Mouse (Mus musculus) hindbrain, embryonic 13.5 days (tissue): ENCODE data around the gene Fam107b. TPM values are rescaled to one million over a fixed set of nuclear protein-coding genes. Genes with fewer than 3 reads are reported as not detected.

Experiments used
- ATAC-seq: fragments of 200-750 bp; cut with Nextera tagmentation; 2 replicates; pipeline ENCODE4 v1.8.0; 2017; ENCODE audit warnings: moderate TSS enrichment; ENCODE audit not compliant: low FRiP score
- H3K27ac ChIP-seq: fragments of 300-500 bp; sonication (generic); 2 replicates; pipeline ENCODE4 v1.5.1; 2015; ENCODE audit warnings: inconsistent platforms, mild to moderate bottlenecking, moderate library complexity
- H3K27me3 ChIP-seq: fragments of 300-500 bp; sonication (generic); 2 replicates; pipeline ENCODE4 v1.6.1; 2015; ENCODE audit warnings: mild to moderate bottlenecking, inconsistent platforms
- H3K36me3 ChIP-seq: fragments of 300-500 bp; sonication (generic); 2 replicates; pipeline ENCODE4 v1.6.1; 2015; ENCODE audit warnings: mild to moderate bottlenecking, inconsistent platforms
- H3K4me1 ChIP-seq: fragments of 300-500 bp; sonication (generic); replicated peaks from 2 replicates; pipeline ENCODE4 v1.6.1; 2015; ENCODE audit warnings: inconsistent platforms
- H3K4me2 ChIP-seq: fragments of 300-500 bp; sonication (generic); 2 replicates; pipeline ENCODE4 v1.6.1; 2015; ENCODE audit warnings: inconsistent platforms, mild to moderate bottlenecking, moderate library complexity
- H3K4me3 ChIP-seq: fragments of 300-500 bp; sonication (generic); 2 replicates; pipeline ENCODE4 v1.5.1; 2015; ENCODE audit warnings: mild to moderate bottlenecking, inconsistent platforms
- H3K9ac ChIP-seq: fragments of 300-500 bp; sonication (generic); 2 replicates; pipeline ENCODE4 v1.6.1; 2015; ENCODE audit warnings: mild to moderate bottlenecking, inconsistent platforms
- H3K9me3 ChIP-seq: fragments of 300-500 bp; sonication (generic); 2 replicates; pipeline ENCODE4 v1.6.1; 2016; ENCODE audit warnings: inconsistent platforms
- WGBS: fragments of 180-500 bp; shearing (Covaris S2); methylation state at CpG from one replicate; pipeline ENCODE4 v1.1.7; 2015; 5-methylcytosine and 5-hydroxymethylcytosine counted together
- polyA plus RNA-seq: library from polyadenylated mRNA; unstranded; fragments of >200 nt; fragmentation: Nextera tagmentation; extraction: Ambion mirVana; gene quantifications from 2 replicates; pipeline ENCODE4 v1.2.1, GENCODE M21; 2015

The Fam107b gene
- polyA plus RNA-seq, 1 experiment from 2014 or later: 37.5 TPM

DNA sequence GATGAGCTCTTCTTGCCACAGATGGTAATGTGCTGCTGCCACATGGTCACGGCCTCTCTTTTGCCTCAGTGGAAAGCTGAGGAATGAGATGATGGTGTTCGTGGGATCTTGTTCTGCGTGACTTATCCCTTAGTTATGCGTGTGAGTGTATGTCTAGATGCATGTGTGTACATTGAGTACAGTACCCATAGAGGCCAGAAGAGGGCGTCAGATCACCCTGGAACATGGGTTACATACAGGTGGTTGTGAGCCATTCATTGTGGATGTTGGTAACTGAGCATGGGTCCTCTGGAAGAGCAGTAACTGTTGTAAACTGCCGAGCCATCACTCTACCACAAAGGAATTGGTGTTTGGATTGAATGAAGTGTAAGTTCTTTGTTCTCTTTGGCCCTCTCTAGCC, 188.1 kb downstream of the Fam107b start:
- Histone ChIP-seq H3K27me3 (no peaks in the 10 kb centered on the region), H3K4me2 (no peak overlapping the region), H3K9ac (no peak overlapping the region), H3K36me3 (no peaks in the 10 kb centered on the region), H3K9me3 (no peaks in the 10 kb centered on the region), H3K27ac (no peak overlapping the region), H3K4me1 (peaks cover 44% of the 10 kb centered on the region), H3K4me3 (no peak overlapping the region)
- 92% methylated on average over 6 of the region's 6 CpGs for WGBS
- no peak for ATAC-seq

DNA sequence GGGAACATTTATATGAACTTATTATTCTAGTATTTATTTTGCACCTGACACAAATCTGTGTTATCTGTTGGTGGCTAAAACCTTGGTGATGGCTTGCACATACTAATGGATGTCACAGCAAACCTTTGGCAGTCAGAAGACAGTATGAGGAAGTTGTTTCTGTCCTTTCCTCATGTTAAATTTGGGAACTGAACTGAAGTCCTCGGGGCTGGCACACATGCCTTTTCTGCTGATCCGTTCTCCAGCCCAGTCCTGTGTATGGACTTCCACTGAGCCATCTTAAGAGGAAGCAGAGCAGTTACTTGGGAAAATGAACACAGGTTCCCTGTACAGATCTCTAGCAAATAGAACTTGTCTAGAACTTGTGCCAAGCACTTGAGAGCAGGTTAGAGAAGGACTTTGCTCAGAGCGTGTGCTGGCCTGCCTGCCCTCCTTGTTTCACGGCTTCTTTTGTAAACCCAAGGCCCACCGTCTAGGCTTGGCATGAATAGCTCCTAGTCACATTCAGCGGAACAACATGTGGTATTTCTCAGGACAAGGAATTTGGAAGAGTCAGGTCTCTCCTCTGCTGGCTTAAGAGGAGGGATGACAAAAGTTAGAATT, 190.0 kb downstream of the Fam107b start:
- peaks cover 33% of the 10 kb centered on the region for H3K4me1 ChIP-seq
- ATAC-seq: no peak
- 73% methylated on average over 6 of the region's 6 CpGs for WGBS
- H3K4me3 ChIP-seq: no peak overlapping the region
- H3K36me3 ChIP-seq: no peaks in the 10 kb centered on the region
- H3K9ac ChIP-seq: no peak overlapping the region
- no peaks in the 10 kb centered on the region for H3K9me3 ChIP-seq
- H3K27me3 ChIP-seq: no peaks in the 10 kb centered on the region
- H3K27ac ChIP-seq: no peak overlapping the region
- H3K4me2 ChIP-seq: no peak overlapping the region

DNA sequence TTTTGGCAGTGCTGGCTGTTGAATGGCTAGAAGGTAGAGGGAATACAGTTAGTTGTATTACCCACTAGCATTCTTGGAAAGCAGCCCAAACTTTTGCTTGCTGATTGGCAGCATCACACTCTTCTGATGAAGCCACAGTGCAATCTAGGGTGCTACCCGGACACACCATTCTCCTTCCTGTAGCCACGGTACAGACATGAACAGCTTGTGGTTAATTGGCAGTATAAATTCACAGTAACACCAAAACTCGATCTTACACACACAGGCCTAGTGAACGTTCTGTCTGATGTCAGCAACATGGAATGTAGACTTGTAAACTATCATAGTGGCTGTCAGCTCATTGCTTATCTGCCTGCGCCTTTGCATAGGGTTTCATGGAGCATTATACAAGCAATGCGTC, 193.8 kb downstream of the Fam107b start:
- Histone ChIP-seq H3K4me3 (no peak overlapping the region), H3K4me2 (no peak overlapping the region), H3K27me3 (no peaks in the 10 kb centered on the region), H3K27ac (no peak overlapping the region), H3K9ac (no peak overlapping the region), H3K36me3 (no peaks in the 10 kb centered on the region), H3K9me3 (no peaks in the 10 kb centered on the region), H3K4me1 (peaks cover 14% of the 10 kb centered on the region; the same call in 1 of the 2 replicates)
- WGBS: 82% methylated on average over 6 of the region's 6 CpGs
- ATAC-seq: no peak

DNA sequence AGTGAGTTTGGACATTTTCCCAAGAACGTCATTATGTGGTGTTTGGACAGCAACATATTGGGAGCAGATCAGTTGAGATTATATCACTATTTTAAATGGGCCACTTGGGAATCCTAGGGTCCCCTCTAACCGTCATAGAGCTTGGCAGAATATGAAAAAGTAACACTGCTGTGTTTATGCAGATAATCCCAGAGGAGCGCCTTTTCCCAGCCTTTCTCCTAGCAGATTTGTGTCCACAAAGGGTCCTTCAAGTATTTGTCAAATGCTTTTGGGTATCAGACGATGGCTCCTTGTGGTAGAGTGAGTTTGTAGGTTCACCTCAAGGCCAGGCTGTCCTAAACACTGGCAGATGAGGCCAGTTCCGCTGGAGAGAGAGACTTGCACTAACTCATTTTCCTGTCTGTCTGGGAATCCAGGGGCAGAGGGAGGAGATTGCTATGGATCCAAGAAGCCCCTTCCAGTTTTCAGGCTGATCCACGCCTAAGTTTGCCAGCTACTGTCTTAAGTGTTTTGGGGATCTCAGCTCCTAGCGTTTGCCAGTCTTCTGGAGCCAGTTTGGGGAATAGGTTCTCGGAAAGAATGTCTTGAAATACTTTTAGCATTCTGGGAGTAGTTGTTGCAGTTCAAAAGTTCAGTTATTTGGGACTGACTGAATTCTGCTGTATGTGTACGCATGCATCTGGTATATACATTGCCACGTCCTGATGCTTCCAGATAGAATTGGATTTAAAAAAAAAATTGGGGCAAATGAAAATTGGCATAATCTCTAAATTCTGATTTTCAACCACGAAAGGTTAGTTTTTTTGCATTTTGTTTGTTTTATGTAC, 195.9 kb downstream of the Fam107b start:
- H3K4me1 ChIP-seq: peaks cover 16% of the 10 kb centered on the region; the same call in 1 of the 2 replicates
- no peak overlapping the region for H3K4me2 ChIP-seq
- no peak overlapping the region for H3K27ac ChIP-seq
- no peak overlapping the region for H3K9ac ChIP-seq
- no peak overlapping the region for H3K4me3 ChIP-seq
- H3K36me3 ChIP-seq: no peaks in the 10 kb centered on the region
- no peaks in the 10 kb centered on the region for H3K9me3 ChIP-seq
- H3K27me3 ChIP-seq: no peaks in the 10 kb centered on the region
- WGBS: 77% methylated on average over 11 of the region's 11 CpGs
- ATAC-seq: no peak

DNA sequence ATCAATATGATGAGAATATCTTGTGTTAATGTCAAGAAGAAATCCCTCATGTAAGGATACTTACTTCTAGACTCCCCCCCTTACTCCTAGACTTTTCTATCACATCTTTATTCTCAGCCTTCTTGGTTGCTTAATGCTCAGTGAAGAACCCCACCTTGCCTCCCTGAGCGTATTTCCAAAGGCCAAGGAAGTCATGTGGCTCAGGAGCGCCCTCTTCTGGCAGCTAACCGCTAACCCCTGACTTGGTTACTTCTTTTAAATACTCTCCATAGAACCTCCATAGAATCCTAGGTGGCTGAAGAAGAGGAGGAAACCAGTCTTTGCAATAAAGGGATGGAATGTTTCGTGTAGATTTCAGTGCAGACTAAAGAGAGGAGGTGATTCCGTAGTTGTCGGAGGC, 199.0 kb downstream of the Fam107b start:
- 31% methylated on average over 6 of the region's 6 CpGs for WGBS
- Histone ChIP-seq H3K4me3 (no peak overlapping the region), H3K9ac (no peak overlapping the region), H3K27ac (no peak overlapping the region), H3K36me3 (no peaks in the 10 kb centered on the region), H3K4me2 (no peak overlapping the region), H3K4me1 (0 out of 2 replicates have a peak, but pooled peaks cover 2% of the 10 kb centered on the region), H3K27me3 (no peaks in the 10 kb centered on the region), H3K9me3 (no peaks in the 10 kb centered on the region)
- ATAC-seq: peak; percentile 39; the same call in 1 of the 2 replicates

DNA sequence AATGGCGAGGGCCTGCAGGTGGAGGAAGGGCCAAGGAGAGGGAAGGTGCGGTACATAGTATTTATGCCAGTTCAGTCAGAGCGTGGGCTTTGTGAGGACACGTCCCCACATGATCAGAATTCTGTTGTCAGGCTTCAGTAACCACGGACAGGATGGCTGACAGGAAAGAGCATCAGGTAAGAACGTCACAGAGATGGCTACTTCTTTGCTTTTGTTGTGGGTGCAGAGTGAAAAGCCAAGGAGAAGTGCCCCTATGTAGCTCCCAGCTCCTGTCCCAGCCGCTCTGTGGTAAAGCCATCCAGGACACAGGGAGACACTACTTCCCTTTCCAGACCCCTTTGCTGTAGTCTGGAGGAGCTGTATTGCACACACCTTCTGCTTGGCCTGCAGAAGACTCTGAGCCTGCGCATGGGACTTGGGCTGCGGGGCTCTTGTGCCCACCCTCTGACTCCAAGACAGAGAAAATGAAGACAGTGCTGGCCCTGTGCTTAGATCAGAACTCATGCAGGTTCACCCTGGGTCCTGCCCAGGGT, 199.6 kb downstream of the Fam107b start:
- ATAC-seq: no peak
- 0 out of 2 replicates have a peak, but pooled peaks cover 2% of the 10 kb centered on the region for H3K4me1 ChIP-seq
- H3K4me3 ChIP-seq: no peak overlapping the region
- 85% methylated on average over 9 of the region's 9 CpGs for WGBS
- 0 out of 2 replicates have a peak overlapping the region, but pooled peaks have one; percentile 0 for H3K9ac ChIP-seq
- peaks cover 2% of the 10 kb centered on the region; the same call in 1 of the 2 replicates for H3K36me3 ChIP-seq
- no peaks in the 10 kb centered on the region for H3K9me3 ChIP-seq
- H3K27me3 ChIP-seq: no peaks in the 10 kb centered on the region
- H3K4me2 ChIP-seq: no peak overlapping the region
- no peak overlapping the region for H3K27ac ChIP-seq

DNA sequence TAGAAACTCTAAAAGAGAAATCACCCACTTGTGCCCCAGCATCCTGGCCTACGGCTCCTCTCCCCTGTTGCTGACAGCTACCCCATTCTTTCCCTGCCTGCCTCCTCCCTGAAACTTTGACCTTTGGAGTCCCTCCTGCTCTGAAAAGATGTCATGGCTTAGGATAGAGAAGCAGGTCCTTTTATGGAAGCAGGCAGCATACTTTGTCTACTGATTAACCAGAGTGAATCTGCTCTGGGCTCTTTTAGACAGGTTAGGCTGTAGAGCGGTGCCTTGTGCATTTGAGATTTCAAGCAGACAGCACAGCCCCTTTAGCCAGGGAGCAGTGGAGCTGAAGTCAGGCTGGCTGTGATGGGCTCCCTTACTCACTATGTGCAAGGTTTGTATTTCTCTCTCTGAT, 200.1 kb downstream of the Fam107b start:
- Histone ChIP-seq H3K4me1 (0 out of 2 replicates have a peak, but pooled peaks cover 2% of the 10 kb centered on the region), H3K9ac (0 out of 2 replicates have a peak overlapping the region, but pooled peaks have one; percentile 0), H3K27ac (no peak overlapping the region), H3K4me3 (no peak overlapping the region), H3K9me3 (no peaks in the 10 kb centered on the region), H3K36me3 (peaks cover 4% of the 10 kb centered on the region; the same call in 1 of the 2 replicates), H3K27me3 (no peaks in the 10 kb centered on the region), H3K4me2 (no peak overlapping the region)
- 56% methylated on average over 2 of the region's 2 CpGs for WGBS
- no peak for ATAC-seq

DNA sequence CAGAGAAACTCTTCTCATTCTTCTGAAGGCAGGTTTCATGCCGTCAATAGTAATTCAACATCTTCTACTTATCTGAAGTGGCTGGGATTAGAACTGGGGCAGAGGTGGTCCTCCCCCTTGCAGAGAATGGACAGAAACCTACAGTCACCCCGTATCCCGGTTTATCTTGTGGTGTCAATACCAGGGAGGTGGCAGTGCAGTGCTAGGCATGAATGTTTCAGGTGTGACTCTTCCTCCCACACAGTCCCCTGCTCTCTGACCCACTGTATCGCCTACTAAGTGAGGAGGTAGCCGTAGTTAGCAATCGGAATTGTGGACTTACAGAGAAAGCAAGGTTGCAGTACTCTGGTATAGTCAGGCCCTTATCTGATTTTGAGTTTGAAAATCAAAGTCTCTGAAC, 201.2 kb downstream of the Fam107b start:
- no peak for ATAC-seq
- no peaks in the 10 kb centered on the region for H3K27me3 ChIP-seq
- H3K4me3 ChIP-seq: no peak overlapping the region
- H3K36me3 ChIP-seq: peaks cover 4% of the 10 kb centered on the region; the same call in 1 of the 2 replicates
- no peak overlapping the region for H3K4me2 ChIP-seq
- H3K4me1 ChIP-seq: 0 out of 2 replicates have a peak, but pooled peaks cover 2% of the 10 kb centered on the region
- no peak overlapping the region for H3K9ac ChIP-seq
- H3K27ac ChIP-seq: no peak overlapping the region
- 94% methylated on average over 6 of the region's 6 CpGs for WGBS
- no peaks in the 10 kb centered on the region for H3K9me3 ChIP-seq

DNA sequence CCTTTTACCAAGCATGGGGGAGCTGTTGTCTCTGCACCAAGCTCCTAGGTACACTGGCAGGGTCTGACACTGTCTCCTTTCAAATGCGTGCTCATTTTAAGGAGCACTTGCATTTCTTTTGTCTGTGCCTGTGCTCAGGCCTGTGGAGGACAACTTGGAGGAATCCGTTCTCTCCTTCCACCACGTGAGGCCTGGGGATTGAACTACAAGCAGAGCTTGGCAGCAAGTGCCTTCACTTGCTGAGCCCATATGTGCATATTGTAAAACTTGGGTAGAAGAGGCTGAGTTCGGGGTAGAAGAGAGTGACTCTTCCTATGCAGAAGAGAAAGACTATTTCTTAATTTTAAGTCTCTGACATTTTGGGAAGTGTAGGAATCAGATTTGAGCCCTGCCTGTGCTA, 202.8 kb downstream of the Fam107b start:
- Histone ChIP-seq H3K4me1 (0 out of 2 replicates have a peak, but pooled peaks cover 2% of the 10 kb centered on the region), H3K4me3 (no peak overlapping the region), H3K9ac (no peak overlapping the region), H3K4me2 (no peak overlapping the region), H3K27ac (no peak overlapping the region), H3K27me3 (no peaks in the 10 kb centered on the region), H3K36me3 (peaks cover 7% of the 10 kb centered on the region), H3K9me3 (no peaks in the 10 kb centered on the region)
- no peak for ATAC-seq
- 53% methylated on average over 4 of the region's 4 CpGs for WGBS

DNA sequence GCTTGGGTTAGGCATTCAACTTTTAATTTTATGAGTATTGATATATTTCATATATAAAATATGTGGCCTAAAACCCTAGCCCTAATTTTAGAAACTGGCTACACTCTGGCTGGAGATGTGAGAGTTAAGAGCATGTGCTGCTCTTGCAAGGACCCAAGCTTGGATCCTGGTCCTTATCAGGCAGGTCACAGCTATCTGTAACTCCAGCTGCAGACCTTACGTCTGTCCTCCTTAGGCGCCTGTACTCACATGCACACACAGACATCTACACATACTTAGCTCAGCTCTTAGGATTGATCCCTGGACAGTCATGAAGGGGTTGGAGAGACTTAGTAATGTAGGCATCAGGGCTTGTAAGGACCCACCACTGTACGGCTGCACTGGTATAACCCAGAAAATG, 205.3 kb downstream of the Fam107b start:
- ATAC-seq: no peak
- WGBS: 97% methylated on average over 3 of the region's 3 CpGs
- Histone ChIP-seq H3K27me3 (no peaks in the 10 kb centered on the region), H3K9me3 (no peaks in the 10 kb centered on the region), H3K27ac (no peak overlapping the region), H3K4me3 (no peak overlapping the region), H3K36me3 (peaks cover 30% of the 10 kb centered on the region), H3K9ac (no peak overlapping the region), H3K4me1 (no peaks in the 10 kb centered on the region), H3K4me2 (no peak overlapping the region)

DNA sequence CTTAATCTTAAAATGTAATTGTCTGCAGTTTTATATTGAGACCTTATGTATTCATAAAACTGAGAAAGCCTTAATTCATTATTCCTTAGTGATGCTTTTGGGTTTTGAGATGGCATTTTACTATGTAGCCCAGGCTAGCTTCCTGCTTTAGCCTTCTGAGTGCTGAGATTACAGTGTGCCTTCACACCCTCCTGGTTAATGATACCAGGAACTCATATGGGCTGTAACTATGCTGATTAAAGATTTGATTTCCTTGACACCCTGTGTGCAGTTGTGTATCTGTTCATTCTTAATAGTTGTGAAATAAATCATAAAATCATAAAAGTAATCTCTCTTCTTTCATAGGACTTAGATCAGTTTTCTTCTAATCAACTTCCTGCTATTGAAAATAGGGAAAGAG, 205.8 kb downstream of the Fam107b start:
- Histone ChIP-seq H3K9ac (no peak overlapping the region), H3K4me3 (no peak overlapping the region), H3K4me2 (no peak overlapping the region), H3K9me3 (no peaks in the 10 kb centered on the region), H3K4me1 (no peaks in the 10 kb centered on the region), H3K27ac (no peak overlapping the region), H3K27me3 (no peaks in the 10 kb centered on the region), H3K36me3 (peaks cover 33% of the 10 kb centered on the region)
- no peak for ATAC-seq

DNA sequence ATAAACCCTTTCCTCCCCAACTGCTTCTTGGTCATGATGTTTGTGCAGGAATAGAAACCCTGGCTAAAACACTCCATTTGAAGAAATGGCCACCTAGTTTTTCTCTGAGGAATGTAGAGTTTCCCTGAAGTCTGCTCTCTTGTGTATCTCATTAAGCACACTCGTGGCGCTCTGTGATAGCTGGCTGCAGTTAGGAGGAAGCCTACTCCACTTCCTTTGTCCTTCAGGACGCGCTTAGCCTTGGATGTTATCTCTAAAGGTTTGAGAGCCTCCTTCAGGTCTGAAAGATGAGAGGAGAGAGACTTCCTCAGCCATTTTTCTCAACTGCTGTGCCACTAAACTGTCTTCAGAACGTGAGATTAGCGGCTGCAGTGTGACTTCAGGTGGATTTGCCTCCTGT, 207.4 kb downstream of the Fam107b start:
- Histone ChIP-seq H3K9ac (no peak overlapping the region), H3K36me3 (peaks cover 46% of the 10 kb centered on the region), H3K4me2 (no peak overlapping the region), H3K9me3 (no peaks in the 10 kb centered on the region), H3K4me3 (no peak overlapping the region), H3K27ac (no peak overlapping the region), H3K4me1 (no peaks in the 10 kb centered on the region), H3K27me3 (no peaks in the 10 kb centered on the region)
- ATAC-seq: no peak
- 89% methylated on average over 6 of the region's 6 CpGs for WGBS
